Mouse (Mus musculus): ENCODE measurements at regions not wholly inside any gene's neighbourhood (a gene's known extent, or its start where the extent isn't known, plus 50 kb on each side); places are given as distances from the start of the nearest gene placed in this dataset.
"Not testable (repeated sequence)": the region's sequence is repeated elsewhere in the genome, so short reads cannot be mapped to it uniquely, and the experiment has no call there.

DNA sequence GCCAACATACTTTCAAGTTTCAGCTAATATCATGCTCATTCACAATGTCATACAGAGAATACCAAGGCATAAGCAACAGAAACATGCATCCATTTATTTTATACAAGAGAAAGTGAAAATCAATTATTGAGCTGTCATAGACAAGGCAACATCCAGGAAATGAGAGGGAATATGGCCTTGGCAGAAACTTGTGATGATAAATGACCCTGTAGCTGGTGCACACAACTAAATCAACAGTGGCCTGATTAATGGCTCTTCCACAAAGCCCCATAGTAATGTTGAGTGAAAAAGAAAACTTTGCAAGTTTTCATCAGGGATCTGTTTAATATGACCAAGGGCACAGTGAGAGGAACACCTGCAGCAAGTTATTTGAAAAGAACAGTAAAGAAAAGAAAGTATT, 438.5 kb upstream of the Hsf2 start:
- Histone ChIP-seq H3K36me3 (ENCODE audit: control insufficient read depth, insufficient read depth, low read length) (peaks cover 3% of the 10 kb centered on the region; the same call in 1 of the 2 replicates), H3K9ac (ENCODE audit: low read depth, low read length) (no peak overlapping the region), H3K4me1 (ENCODE audit: control insufficient read depth, insufficient read depth, low read length) (no peaks in the 10 kb centered on the region), H3K4me3 (no peak overlapping the region), H3K27me3 (ENCODE audit: control insufficient read depth, insufficient read depth, low read length) (no peaks in the 10 kb centered on the region), H3K27ac (no peak overlapping the region), H3K79me2 (replicated peaks; ENCODE audit: control insufficient read depth, insufficient read depth, low read length) (no peaks in the 10 kb centered on the region)
- no peak for TF ChIP-seq POLR2A (IDR thresholded peaks at IDR 0.05; ENCODE audit: insufficient read depth, low read depth, low read length)
- no peak for TF ChIP-seq EP300 (IDR thresholded peaks at IDR 0.05; ENCODE audit: insufficient read depth, low read depth, low read length)
- TF ChIP-seq CTCF (IDR thresholded peaks at IDR 0.05), result no peak
- DNase-seq, result no peak
- intact Hi-C loops (cut with DNase I), result no loop called here

GRCm38 (mm10) chr10:57053375-57053774, 432.8 kb upstream of the Hsf2 start:
- intact Hi-C loops (cut with DNase I), result not testable (repeated sequence)

DNA sequence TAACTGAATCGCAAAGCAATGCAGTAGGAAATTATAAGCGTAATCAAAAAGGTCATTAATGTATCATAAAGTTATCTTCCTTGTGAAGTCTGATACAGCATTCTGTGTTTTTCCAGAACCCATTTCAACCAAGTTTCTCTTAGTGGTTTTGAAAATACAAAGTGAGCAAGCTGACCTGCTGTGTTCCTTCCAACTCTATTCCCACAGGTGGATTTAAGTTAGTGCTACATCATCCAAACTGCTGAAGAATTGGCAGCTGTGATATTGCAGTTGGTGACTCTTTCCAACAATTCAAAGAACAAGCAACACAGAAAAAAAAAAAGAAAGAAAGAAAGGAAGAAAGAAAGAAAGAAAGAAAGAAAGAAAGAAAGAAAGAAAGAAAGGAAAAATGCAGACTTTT, 396.1 kb upstream of the Hsf2 start:
- no peak for DNase-seq
- intact Hi-C loops (cut with DNase I), result no loop called here

More at GRCm38 (mm10) chr10:57053375-57053774, 432.8 kb upstream of the Hsf2 start:
- H3K27me3 ChIP-seq (ENCODE audit: control insufficient read depth, insufficient read depth, low read length); H3K4me3 ChIP-seq; DNase-seq; H3K4me1 ChIP-seq (ENCODE audit: control insufficient read depth, insufficient read depth, low read length); H3K36me3 ChIP-seq (ENCODE audit: control insufficient read depth, insufficient read depth, low read length); H3K27ac ChIP-seq; H3K9ac ChIP-seq (ENCODE audit: low read depth, low read length); H3K79me2 ChIP-seq (replicated peaks; ENCODE audit: control insufficient read depth, insufficient read depth, low read length): not testable (repeated sequence)
- 75% methylated on average over 2 of the region's 2 CpGs for WGBS

DNA sequence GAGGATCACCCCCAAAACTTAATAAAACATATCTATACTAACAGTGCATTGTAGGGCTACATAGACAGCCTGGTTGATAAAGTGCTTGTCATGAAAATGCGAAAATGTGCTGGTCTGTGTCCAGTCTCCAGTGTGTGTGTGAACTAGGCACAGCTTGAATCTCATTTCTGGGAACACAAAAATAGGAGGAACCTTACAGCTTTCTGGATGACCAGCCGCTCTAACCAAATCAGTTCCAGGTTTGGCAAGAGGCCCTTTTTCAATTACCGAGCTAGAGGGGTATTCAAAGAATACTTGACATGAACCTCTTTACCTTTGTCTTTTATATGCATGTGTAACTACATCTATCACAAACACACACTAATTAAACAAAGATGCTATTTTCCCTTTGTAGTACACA, 390.3 kb upstream of the Hsf2 start:
- Histone ChIP-seq H3K4me1 (ENCODE audit: control insufficient read depth, insufficient read depth, low read length) (no peaks in the 10 kb centered on the region), H3K27me3 (ENCODE audit: control insufficient read depth, insufficient read depth, low read length) (no peaks in the 10 kb centered on the region), H3K79me2 (replicated peaks; ENCODE audit: control insufficient read depth, insufficient read depth, low read length) (no peaks in the 10 kb centered on the region), H3K36me3 (ENCODE audit: control insufficient read depth, insufficient read depth, low read length) (no peaks in the 10 kb centered on the region), H3K4me3 (no peak overlapping the region), H3K9ac (ENCODE audit: low read depth, low read length) (no peak overlapping the region), H3K27ac (no peak overlapping the region)
- TF ChIP-seq EP300 (IDR thresholded peaks at IDR 0.05; ENCODE audit: insufficient read depth, low read depth, low read length), result no peak
- no peak for TF ChIP-seq CTCF (IDR thresholded peaks at IDR 0.05)
- no peak for TF ChIP-seq POLR2A (IDR thresholded peaks at IDR 0.05; ENCODE audit: insufficient read depth, low read depth, low read length)
- intact Hi-C loops (cut with DNase I), result no loop called here
- DNase-seq, result no peak
- 88% methylated on average over 3 of the region's 3 CpGs for WGBS

More for the DNA sequence above, 396.1 kb upstream of the Hsf2 start:
- H3K9ac ChIP-seq (ENCODE audit: low read depth, low read length), result no peak overlapping the region
- H3K79me2 ChIP-seq (replicated peaks; ENCODE audit: control insufficient read depth, insufficient read depth, low read length), result no peaks in the 10 kb centered on the region
- no peaks in the 10 kb centered on the region for H3K36me3 ChIP-seq (ENCODE audit: control insufficient read depth, insufficient read depth, low read length)
- no peaks in the 10 kb centered on the region for H3K4me1 ChIP-seq (ENCODE audit: control insufficient read depth, insufficient read depth, low read length)
- 92% methylated on average over 2 of the region's 2 CpGs for WGBS
- H3K27ac ChIP-seq, result no peak overlapping the region
- H3K27me3 ChIP-seq (ENCODE audit: control insufficient read depth, insufficient read depth, low read length), result no peaks in the 10 kb centered on the region
- no peak for TF ChIP-seq EP300 (IDR thresholded peaks at IDR 0.05; ENCODE audit: insufficient read depth, low read depth, low read length)
- TF ChIP-seq POLR2A (IDR thresholded peaks at IDR 0.05; ENCODE audit: insufficient read depth, low read depth, low read length), result no peak
- no peak overlapping the region for H3K4me3 ChIP-seq

DNA sequence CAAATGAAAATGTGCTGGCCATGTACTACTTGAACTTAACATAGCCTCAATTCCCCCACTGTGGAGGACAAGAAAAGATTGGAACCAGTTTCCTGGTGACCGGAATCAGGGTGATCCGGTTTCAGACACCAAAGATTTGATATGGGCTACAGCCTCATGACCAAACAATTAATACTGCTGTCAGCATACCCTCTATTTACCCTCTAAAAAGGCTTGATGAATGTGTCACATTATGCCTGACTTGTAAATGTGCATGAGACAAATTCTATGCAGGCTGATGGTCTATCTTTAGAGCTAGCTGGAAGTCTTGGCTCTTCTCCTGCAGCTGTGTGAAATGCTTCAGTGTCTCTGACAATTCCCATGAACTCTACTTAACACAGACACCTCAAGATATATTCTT, 372.8 kb upstream of the Hsf2 start:
- intact Hi-C loops (cut with DNase I), result loop anchor here (1.0 to 5.0 kb wide), 4 partner anchors 132 to 737 kb away; partner anchors contain the start of gene Gja1
- 50% methylated on average over 2 of the region's 2 CpGs for WGBS
- Histone ChIP-seq H3K4me3 (no peak overlapping the region), H3K4me1 (ENCODE audit: control insufficient read depth, insufficient read depth, low read length) (peaks cover 1% of the 10 kb centered on the region; the same call in 1 of the 2 replicates), H3K9ac (ENCODE audit: low read depth, low read length) (no peak overlapping the region), H3K79me2 (replicated peaks; ENCODE audit: control insufficient read depth, insufficient read depth, low read length) (no peaks in the 10 kb centered on the region), H3K27me3 (ENCODE audit: control insufficient read depth, insufficient read depth, low read length) (no peaks in the 10 kb centered on the region), H3K36me3 (ENCODE audit: control insufficient read depth, insufficient read depth, low read length) (no peaks in the 10 kb centered on the region), H3K27ac (peak overlapping the region; percentile 89)
- peak in 1 of 2 experiments; percentile 38 for DNase-seq
- TF ChIP-seq CTCF (IDR thresholded peaks at IDR 0.05), result no peak
- TF ChIP-seq POLR2A (IDR thresholded peaks at IDR 0.05; ENCODE audit: insufficient read depth, low read depth, low read length), result no peak
- no peak for TF ChIP-seq EP300 (IDR thresholded peaks at IDR 0.05; ENCODE audit: insufficient read depth, low read depth, low read length)

GRCm38 (mm10) chr10:57114696-57115271, 371.4 kb upstream of the Hsf2 start:
- peak; percentile 18 to 43 for DNase-seq
- Histone ChIP-seq H3K9ac (ENCODE audit: low read depth, low read length) (no peak overlapping the region), H3K36me3 (ENCODE audit: control insufficient read depth, insufficient read depth, low read length) (no peaks in the 10 kb centered on the region), H3K4me3 (no peak overlapping the region), H3K27me3 (ENCODE audit: control insufficient read depth, insufficient read depth, low read length) (no peaks in the 10 kb centered on the region), H3K4me1 (ENCODE audit: control insufficient read depth, insufficient read depth, low read length) (peaks cover 1% of the 10 kb centered on the region; the same call in 1 of the 2 replicates), H3K27ac (peak overlapping the region; percentile 89), H3K79me2 (replicated peaks; ENCODE audit: control insufficient read depth, insufficient read depth, low read length) (no peaks in the 10 kb centered on the region)
- TF ChIP-seq EP300 (IDR thresholded peaks at IDR 0.05; ENCODE audit: insufficient read depth, low read depth, low read length) (peak; percentile 17; the same call in 1 of the 2 replicates), POLR2A (IDR thresholded peaks at IDR 0.05; ENCODE audit: insufficient read depth, low read depth, low read length) (no peak), CTCF (IDR thresholded peaks at IDR 0.05) (no peak)
- 53% methylated on average over 8 of the region's 8 CpGs for WGBS
- intact Hi-C loops (cut with DNase I), result loop anchor here (5.0 kb wide), 2 partner anchors 277 to 302 kb away; no protein-coding TSS in a partner anchor
